Mouse (Mus musculus): ENCODE data around the gene Gm9964. TPM values are rescaled to one million over a fixed set of nuclear protein-coding genes. Genes with fewer than 3 reads are reported as not detected.
"Not testable (repeated sequence)": the region's sequence is repeated elsewhere in the genome, so short reads cannot be mapped to it uniquely, and the experiment has no call there.

Gm9964 gene
- not detected for total RNA-seq (2021)
- long read RNA-seq, experiment 1 = 0 reads
- long read RNA-seq, experiment 2 = 0 reads

- DNase-seq (ENCODE audit: low spot score in 2 of 2) = no peak
These were observed at the start of gene Gm9964 for GRCm38 (mm10) chr11:79296856-79297491. Gene Gm9964 (minus strand): TSS chr11:79296906.

GRCm38 (mm10) chr11:79339808-79340781 is 43.4 kb upstream of the Gm9964 start:
- peak; percentile 57 to 61 for DNase-seq (ENCODE audit: low spot score in 2 of 2)

DNA sequence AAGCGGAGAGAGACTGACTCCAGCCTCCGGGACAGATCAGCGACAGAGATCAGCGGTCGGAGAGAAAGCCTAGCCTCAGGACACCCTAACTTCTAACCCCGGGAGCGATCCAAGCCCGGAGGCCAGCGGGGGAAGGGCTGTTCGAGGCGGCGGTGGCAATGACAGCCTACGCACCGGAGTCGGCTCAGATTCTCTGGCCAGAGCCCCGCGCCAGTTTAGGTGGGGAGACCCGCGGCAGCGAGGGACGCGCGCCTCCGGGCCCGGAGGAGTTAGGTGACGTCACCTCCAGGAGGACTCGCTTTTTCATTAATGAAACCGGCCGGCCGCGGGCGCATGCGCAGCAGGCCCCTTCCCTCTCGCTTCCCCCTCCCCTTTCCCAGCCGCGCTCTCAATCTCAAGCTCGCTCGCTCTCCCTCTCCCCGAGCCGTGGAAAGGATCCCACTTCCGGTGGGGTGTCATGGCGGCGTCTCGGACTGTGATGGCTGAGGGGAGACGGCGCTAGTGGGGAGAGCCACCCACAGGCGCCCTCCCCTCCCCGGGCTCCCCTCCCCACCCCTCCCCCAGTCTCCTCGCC is 42.6 kb upstream of the Gm9964 start, which contains the start of gene Nf1:
Nf1 (plus strand) TSS at position 460 of the 574 bp plus-strand sequence.
- DNase-seq (ENCODE audit: low spot score in 2 of 2) = peak; percentile 96 to 97

DNA sequence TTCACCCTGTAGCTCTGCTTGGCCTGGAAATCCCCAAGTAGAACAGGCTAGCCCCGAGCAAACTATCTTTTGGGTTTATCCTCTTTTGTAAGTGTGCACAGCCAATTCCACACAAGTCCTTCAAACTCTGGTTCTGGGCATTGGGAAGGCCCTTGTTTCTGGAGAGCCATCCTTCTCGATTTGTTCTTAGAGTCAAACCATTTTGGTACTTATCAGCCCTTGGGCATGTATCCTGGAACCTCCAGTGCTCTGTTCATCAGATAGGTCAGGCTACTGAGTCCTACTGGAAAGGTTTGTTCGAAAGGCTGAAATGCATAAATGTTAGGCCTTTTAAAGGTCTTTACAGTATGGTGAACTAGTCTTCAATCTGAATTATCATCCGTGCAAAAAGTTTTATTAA is 41.9 kb upstream of the Gm9964 start:
- DNase-seq (ENCODE audit: low spot score in 2 of 2) = no peak

GRCm38 (mm10) chr11:79336722-79337267 is 40.1 kb upstream of the Gm9964 start:
- DNase-seq (ENCODE audit: low spot score in 2 of 2) = no peak

DNA sequence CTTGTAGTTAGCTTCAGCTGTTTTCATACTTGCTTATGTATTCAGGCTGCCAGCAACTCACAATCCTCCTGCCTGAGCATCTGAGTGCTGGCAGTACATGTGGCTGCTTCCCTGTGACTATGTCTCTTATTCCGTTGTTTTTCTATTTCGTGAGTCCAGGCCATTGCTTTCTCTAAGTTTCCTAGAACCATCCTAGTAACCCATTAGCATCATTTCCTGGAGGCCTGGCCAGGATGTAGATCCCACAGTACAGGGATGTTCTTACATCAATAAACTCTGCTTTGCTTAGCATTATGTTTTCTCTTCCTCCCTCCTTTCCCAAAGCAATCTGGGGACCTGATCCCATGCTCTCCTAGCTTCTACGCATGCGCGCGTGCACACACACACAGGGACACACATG is 38.4 kb upstream of the Gm9964 start:
- no peak for DNase-seq (ENCODE audit: low spot score in 2 of 2)

- no peak for DNase-seq (ENCODE audit: low spot score in 2 of 2)
These were observed 32.9 kb upstream of the Gm9964 start for GRCm38 (mm10) chr11:79329585-79329984.

- no peak for DNase-seq (ENCODE audit: low spot score in 2 of 2)
These were observed 31.4 kb upstream of the Gm9964 start for GRCm38 (mm10) chr11:79328060-79328459.

GRCm38 (mm10) chr11:79327106-79327505 is 30.4 kb upstream of the Gm9964 start:
- DNase-seq (ENCODE audit: low spot score in 2 of 2) = no peak

DNA sequence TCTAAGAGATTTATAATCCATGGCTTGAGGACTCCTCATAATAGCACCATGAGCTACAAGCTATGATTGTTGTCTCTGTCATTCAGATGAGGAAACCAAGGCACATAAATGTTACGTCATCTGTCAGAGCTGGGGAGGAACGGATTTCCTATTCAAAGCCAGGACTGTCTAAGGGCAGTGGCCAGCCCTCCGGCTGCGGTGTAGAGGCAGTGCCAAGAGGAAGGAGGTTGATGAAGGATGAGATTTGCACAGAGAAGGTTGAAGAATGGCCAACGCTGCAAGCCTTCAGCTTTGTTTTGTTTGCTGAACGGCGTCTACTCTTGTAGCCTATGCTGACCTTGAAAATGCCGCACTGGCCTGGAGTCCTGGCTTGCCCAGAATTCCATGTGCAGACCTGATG is 29.0 kb upstream of the Gm9964 start:
- DNase-seq (ENCODE audit: low spot score in 2 of 2) = no peak

GRCm38 (mm10) chr11:79323985-79324685 is 27.4 kb upstream of the Gm9964 start:
- no peak for DNase-seq (ENCODE audit: low spot score in 2 of 2)

GRCm38 (mm10) chr11:79319807-79320206 is 23.1 kb upstream of the Gm9964 start:
- no peak for DNase-seq (ENCODE audit: low spot score in 2 of 2)

DNA sequence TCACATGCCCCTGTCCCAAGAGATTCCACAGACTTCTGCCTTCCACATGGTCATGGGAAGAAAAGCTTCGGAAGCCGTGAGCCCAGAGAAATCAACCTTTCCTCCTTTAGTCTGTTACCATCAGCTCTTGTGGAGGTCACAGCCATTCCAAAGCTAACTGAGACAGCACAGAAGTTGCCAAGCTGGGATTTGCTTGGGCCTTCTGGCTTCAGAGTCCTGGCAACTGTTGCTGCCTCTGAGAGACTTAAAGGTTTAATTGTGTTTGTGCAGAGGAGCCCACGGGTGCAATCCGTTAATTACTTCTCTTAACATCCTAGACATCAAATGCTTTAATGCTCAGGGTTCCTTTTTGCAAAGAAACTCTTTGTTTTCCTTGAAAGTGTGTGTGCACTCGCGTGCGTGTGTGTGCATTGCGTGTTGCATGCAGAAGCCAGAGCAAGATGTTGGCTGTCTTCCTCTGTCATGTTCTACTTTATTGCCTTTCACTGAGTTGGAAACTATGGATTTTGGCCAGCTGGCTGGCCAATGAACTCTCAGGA is 20.2 kb upstream of the Gm9964 start:
- DNase-seq (ENCODE audit: low spot score in 2 of 2) = no peak

- no peak for DNase-seq (ENCODE audit: low spot score in 2 of 2)
These were observed 13.8 kb upstream of the Gm9964 start for GRCm38 (mm10) chr11:79310467-79310866.

- DNase-seq (ENCODE audit: low spot score in 2 of 2) = no peak
These were observed 11.0 kb upstream of the Gm9964 start for GRCm38 (mm10) chr11:79307560-79308200.

DNA sequence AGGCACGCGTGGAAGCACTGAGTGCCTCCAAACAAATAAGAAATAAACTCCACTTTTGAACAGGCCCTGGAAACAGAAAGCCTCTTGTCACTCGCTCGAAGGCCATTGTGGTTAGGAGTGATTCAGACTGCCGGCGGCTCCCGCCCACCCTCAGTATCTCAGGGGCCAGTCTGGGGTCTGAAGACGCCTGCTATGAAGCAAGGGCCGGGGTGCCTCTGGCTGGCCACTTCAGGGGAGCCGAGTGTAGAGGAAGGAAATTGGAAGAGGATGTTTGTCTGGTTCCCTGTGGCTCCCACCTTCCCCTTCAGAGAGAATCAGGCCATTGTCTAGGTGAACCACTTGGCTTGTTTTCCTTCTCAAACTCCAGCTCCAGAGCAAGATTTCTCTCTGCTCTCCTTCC is 10.3 kb upstream of the Gm9964 start:
- DNase-seq (ENCODE audit: low spot score in 2 of 2) = peak in 1 of 2 experiments; percentile 31

DNA sequence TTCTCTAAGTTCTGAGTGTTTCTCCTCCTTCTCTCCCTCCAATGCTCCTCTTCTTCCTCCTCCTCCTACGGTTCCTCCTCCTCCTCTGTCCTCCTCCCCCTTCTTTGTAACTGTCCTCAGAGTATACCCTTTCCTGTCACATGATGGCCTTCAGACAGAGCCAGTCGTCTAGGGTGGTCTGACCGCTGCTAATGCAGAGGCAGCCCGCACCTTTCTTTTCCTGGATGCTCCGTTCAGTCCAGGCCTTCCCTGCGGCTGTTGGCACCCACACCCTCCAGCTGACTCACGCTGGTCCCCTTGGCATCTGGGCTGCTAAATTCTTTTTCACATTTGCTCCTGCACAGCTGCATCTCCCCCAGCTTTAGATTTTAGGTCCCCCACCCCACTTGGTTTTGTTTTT is 9.8 kb upstream of the Gm9964 start:
- DNase-seq (ENCODE audit: low spot score in 2 of 2) = peak; percentile 34 to 63

DNA sequence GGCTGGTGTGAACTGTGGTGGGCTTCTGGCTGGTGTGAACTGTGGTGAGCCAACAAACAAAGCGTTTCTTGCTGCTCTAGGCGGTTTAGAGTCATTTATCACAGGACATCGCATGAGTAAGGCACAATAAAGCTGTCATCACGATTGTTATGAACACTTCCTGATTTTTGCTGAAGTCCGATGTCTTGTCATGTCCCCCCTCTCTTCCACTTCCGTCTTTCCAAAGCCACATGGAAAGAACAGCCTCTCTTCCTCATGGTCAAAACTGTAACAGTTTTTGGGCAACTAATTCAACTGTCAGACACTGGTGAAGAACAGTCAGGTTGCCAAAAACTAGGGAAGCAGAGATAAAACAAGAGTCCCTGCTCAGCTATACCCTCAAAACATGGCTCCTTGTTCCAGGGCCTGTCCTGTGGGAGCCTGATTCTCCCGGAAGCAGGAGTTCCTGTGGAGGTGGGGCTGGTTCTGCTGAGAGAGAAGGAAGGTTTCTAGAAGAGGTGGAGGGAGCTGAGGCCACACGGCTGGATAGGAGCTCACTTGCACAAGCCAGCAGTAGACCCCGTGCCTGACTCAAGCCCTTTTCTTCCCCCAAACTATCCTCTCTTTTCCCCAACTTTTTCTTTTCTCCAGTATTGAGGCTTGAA is 9.1 kb upstream of the Gm9964 start:
- DNase-seq (ENCODE audit: low spot score in 2 of 2) = no peak

DNA sequence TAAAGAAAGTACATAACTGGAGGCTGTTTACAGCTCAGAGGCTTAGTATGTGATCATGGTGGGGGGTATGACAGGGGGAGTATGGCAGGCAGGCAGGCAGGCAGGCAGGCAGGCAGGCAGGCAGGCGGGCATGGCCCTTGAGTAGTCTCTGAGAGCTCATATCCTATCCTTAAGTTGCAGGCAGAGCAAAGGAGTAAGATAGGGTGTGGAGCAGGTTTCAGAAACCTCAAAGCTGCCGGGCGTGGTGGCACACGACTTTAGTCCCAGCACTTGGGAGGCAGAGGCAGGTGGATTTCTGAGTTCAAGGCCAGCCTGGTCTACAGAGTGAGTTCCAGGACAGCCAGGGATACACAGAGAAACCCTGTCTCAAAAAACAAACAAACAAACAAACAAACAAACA is 7.5 kb upstream of the Gm9964 start:
- not testable (repeated sequence) for DNase-seq (ENCODE audit: low spot score in 2 of 2)

DNA sequence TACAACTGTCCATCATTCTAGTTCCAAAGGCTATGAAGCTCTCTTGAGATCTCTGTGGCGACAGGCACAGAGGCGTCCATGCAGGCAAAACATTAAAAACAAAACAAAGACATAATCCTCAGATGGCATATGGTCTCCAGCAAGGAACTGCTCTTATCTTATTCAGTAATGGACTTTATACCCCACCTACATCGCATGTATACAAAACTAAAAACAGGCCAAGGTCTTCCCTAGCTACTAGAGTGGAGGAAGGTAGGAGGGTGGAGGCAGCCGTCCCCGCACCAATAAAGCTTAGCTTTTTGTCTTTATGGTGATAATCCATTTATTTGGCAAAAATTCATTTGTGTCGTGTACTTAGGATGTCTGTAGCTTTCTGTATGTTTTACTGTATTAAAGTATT is 6.4 kb upstream of the Gm9964 start:
- DNase-seq (ENCODE audit: low spot score in 2 of 2) = no peak

Measured in gastrocnemius, postnatal 4 days (tissue).